Mouse (Mus musculus) myocyte (in vitro differentiated cells): ENCODE measurements around the gene Cenpm. TPM values are rescaled to one million over a fixed set of nuclear protein-coding genes. Genes with fewer than 3 reads are reported as not detected.

Source experiments
- H3K27me3 ChIP-seq: one replicate; pipeline ENCODE4 v1.6.1; 2011; ENCODE audit not compliant: control insufficient read depth, insufficient read depth, insufficient read length
- H3K36me3 ChIP-seq: one replicate; pipeline ENCODE4 v1.6.1; 2011; ENCODE audit not compliant: control insufficient read depth, insufficient read depth
- H3K4me2 ChIP-seq: one replicate; pipeline ENCODE4 v1.6.1; 2011; ENCODE audit warnings: low read depth, control low read depth
- H3K4me3 ChIP-seq: one replicate; pipeline ENCODE4 v1.5.1; 2011; ENCODE audit warnings: mild to moderate bottlenecking, control low read depth, moderate library complexity
- H3K79me2 ChIP-seq: one replicate; pipeline ENCODE4 v1.6.1; 2011; ENCODE audit not compliant: control insufficient read depth, insufficient read depth
- H3ac ChIP-seq: one replicate; pipeline ENCODE4 v1.6.1; 2011; ENCODE audit not compliant: control insufficient read depth, insufficient read length
- CEBPB ChIP-seq: IDR thresholded peaks from 2 replicates; pipeline ENCODE4 v1.6.1; 2011; ENCODE audit warnings: mild to moderate bottlenecking, moderate library complexity; ENCODE audit not compliant: poor library complexity, insufficient read depth, severe bottlenecking
- E2F4 ChIP-seq: IDR thresholded peaks from one replicate; pipeline ENCODE4 v1.6.1; 2011; ENCODE audit warnings: mild to moderate bottlenecking, control low read depth, moderate library complexity; ENCODE audit not compliant: insufficient read depth
- MAX ChIP-seq: IDR thresholded peaks from one replicate; pipeline ENCODE4 v1.6.1; 2011; ENCODE audit warnings: low read depth, mild to moderate bottlenecking, control low read depth
- MYOD1 ChIP-seq, 3 experiments: IDR thresholded peaks; one replicate each; pipeline ENCODE4 v1.6.1; 2011; ENCODE audit warnings: control low read depth in 2 of 3, low read depth in 2 of 3, mild to moderate bottlenecking in 2 of 3, moderate library complexity in 1 of 3; ENCODE audit not compliant: insufficient read length in 2 of 3, control insufficient read depth in 1 of 3
- MYOG ChIP-seq, 3 experiments: IDR thresholded peaks; one replicate each; pipeline ENCODE4 v1.6.1; 2011; ENCODE audit warnings: control low read depth in 2 of 3, low read depth in 2 of 3, mild to moderate bottlenecking in 2 of 3; ENCODE audit not compliant: insufficient read length in 2 of 3, control insufficient read depth in 1 of 3, insufficient read depth in 1 of 3
- POLR2A ChIP-seq: IDR thresholded peaks from one replicate; pipeline ENCODE4 v1.6.1; 2011; ENCODE audit warnings: low read depth, mild to moderate bottlenecking, control low read depth, moderate library complexity; ENCODE audit not compliant: insufficient read length
- POLR2AphosphoS2 ChIP-seq: IDR thresholded peaks from one replicate; pipeline ENCODE4 v1.6.1; 2011; ENCODE audit warnings: low read depth, control low read depth; ENCODE audit not compliant: insufficient read length
- REST ChIP-seq: IDR thresholded peaks from one replicate; pipeline ENCODE4 v1.6.1; 2011; ENCODE audit warnings: mild to moderate bottlenecking, control low read depth, moderate library complexity; ENCODE audit not compliant: insufficient read depth, insufficient read length
- SRF ChIP-seq: IDR thresholded peaks from one replicate; pipeline ENCODE4 v1.6.1; 2011; ENCODE audit warnings: low read depth; ENCODE audit not compliant: control insufficient read depth, insufficient read length
- TCF12 ChIP-seq: IDR thresholded peaks from one replicate; pipeline ENCODE4 v1.6.1; 2011; ENCODE audit warnings: mild to moderate bottlenecking, control low read depth; ENCODE audit not compliant: poor library complexity, insufficient read depth, severe bottlenecking
- TCF3 ChIP-seq: IDR thresholded peaks from one replicate; pipeline ENCODE4 v1.6.1; 2011; ENCODE audit warnings: low read depth, control low read depth; ENCODE audit not compliant: insufficient read length
- USF1 ChIP-seq: IDR thresholded peaks from one replicate; pipeline ENCODE4 v1.6.1; 2011; ENCODE audit warnings: low read depth, mild to moderate bottlenecking, control low read depth, moderate library complexity
- polyA plus RNA-seq: library from polyadenylated mRNA; unstranded; fragments of >200 nt; fragmentation: generic; extraction: Trizol; gene quantifications from one replicate; pipeline ENCODE4 v1.2.1, GENCODE M21; 2012; ENCODE audit warnings: missing spikeins

Cenpm gene
- polyA plus RNA-seq, 1 experiment = 28.1 TPM

GRCm38 (mm10) chr15:82235661-82236060 is 8.9 kb downstream of the Cenpm start:
- TF ChIP-seq POLR2AphosphoS2 (no peak), E2F4 (no peak), POLR2A (no peak), TCF12 (no peak), MAX (no peak), SRF (no peak), TCF3 (no peak), REST (no peak), USF1 (no peak), CEBPB (no peak), MYOD1 (IDR thresholded peaks at IDR 0.05; ENCODE audit: control insufficient read depth in 1 of 3, insufficient read length in 2 of 3, low read depth in 2 of 3) (peak in 2 of 3 experiments; percentile 51 to 66), MYOG (IDR thresholded peaks at IDR 0.05; ENCODE audit: control insufficient read depth in 1 of 3, insufficient read depth in 1 of 3, insufficient read length in 2 of 3, low read depth in 2 of 3) (peak in 1 of 3 experiments; percentile 30)
- no peak overlapping the region for H3K4me3 ChIP-seq
- no peaks in the 10 kb centered on the region for H3K27me3 ChIP-seq
- no peaks in the 10 kb centered on the region for H3K79me2 ChIP-seq
- H3K4me2 ChIP-seq = peak overlapping the region; percentile 29
- no peak overlapping the region for H3ac ChIP-seq
- no peaks in the 10 kb centered on the region for H3K36me3 ChIP-seq

GRCm38 (mm10) chr15:82232651-82233050 is 11.9 kb downstream of the Cenpm start:
- no peaks in the 10 kb centered on the region for H3K79me2 ChIP-seq
- TF ChIP-seq MYOG (IDR thresholded peaks at IDR 0.05; ENCODE audit: control insufficient read depth in 1 of 3, insufficient read depth in 1 of 3, insufficient read length in 2 of 3, low read depth in 2 of 3) = no peak
- no peak for TF ChIP-seq USF1
- no peak for TF ChIP-seq POLR2A
- TF ChIP-seq CEBPB = no peak
- no peak for TF ChIP-seq POLR2AphosphoS2
- TF ChIP-seq SRF = no peak
- no peak for TF ChIP-seq TCF12
- no peak for TF ChIP-seq E2F4
- no peak for TF ChIP-seq TCF3
- TF ChIP-seq MAX = no peak
- TF ChIP-seq MYOD1 (IDR thresholded peaks at IDR 0.05; ENCODE audit: control insufficient read depth in 1 of 3, insufficient read length in 2 of 3, low read depth in 2 of 3) = no peak
- TF ChIP-seq REST = no peak
- H3ac ChIP-seq = no peak overlapping the region
- no peak overlapping the region for H3K4me3 ChIP-seq
- no peaks in the 10 kb centered on the region for H3K36me3 ChIP-seq
- no peak overlapping the region for H3K4me2 ChIP-seq
- no peaks in the 10 kb centered on the region for H3K27me3 ChIP-seq

DNA sequence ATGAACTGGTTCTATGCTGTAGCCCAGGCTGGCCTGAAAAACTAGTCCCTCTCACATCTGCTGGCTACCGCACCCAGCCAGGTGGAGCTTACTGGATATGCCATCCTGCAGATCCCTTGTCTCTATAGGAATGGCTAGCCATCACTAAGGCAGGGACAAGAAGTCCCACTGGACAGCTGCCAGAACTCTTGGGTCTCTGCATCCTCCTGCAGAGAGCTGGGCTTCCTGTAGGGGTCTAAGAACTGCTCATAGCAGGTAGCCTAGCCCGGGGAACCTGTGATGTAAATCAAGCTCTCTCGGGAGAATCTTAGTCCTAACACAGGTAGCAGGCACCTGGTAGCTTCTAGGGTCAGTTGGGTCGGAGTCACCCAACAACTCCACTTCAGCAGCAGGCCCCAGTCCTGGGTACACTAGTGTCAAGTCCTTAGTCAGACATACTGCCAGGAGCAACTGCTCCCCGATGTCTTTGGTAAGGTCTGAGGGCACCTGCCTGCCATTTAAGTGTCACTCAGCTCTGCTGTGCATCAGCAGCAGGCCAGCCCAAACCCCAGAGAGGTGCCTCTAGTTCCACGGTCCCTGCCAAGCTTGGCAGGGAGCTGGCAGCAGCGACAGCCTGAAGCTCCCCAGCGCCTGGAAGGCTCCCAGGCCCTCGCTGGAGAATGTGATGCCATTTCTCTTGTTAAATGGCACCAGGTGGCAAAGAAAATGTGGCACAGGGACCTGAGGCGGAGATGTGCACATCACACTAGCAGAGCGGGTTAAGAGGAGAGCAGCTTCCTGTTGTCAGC is 12.8 kb downstream of the Cenpm start:
- TF ChIP-seq TCF3 (no peak), POLR2A (no peak), POLR2AphosphoS2 (peak; percentile 46)
- no peak overlapping the region for H3K4me2 ChIP-seq
- H3K79me2 ChIP-seq = no peaks in the 10 kb centered on the region
- no peaks in the 10 kb centered on the region for H3K36me3 ChIP-seq
- H3ac ChIP-seq = no peak overlapping the region
- no peak overlapping the region for H3K4me3 ChIP-seq
- H3K27me3 ChIP-seq = no peaks in the 10 kb centered on the region

GRCm38 (mm10) chr15:82231100-82231499 is 13.4 kb downstream of the Cenpm start:
- no peaks in the 10 kb centered on the region for H3K36me3 ChIP-seq
- no peaks in the 10 kb centered on the region for H3K27me3 ChIP-seq
- H3K79me2 ChIP-seq = no peaks in the 10 kb centered on the region
- no peak overlapping the region for H3ac ChIP-seq
- TF ChIP-seq POLR2A (no peak), MYOG (IDR thresholded peaks at IDR 0.05; ENCODE audit: control insufficient read depth in 1 of 3, insufficient read depth in 1 of 3, insufficient read length in 2 of 3, low read depth in 2 of 3) (no peak), SRF (no peak), CEBPB (no peak), POLR2AphosphoS2 (no peak), TCF3 (no peak), USF1 (no peak)
- no peak overlapping the region for H3K4me2 ChIP-seq
- no peak overlapping the region for H3K4me3 ChIP-seq

GRCm38 (mm10) chr15:82230098-82230611 is 14.4 kb downstream of the Cenpm start:
- no peak for TF ChIP-seq POLR2A
- no peak for TF ChIP-seq SRF
- no peak for TF ChIP-seq POLR2AphosphoS2
- TF ChIP-seq MYOG (IDR thresholded peaks at IDR 0.05; ENCODE audit: control insufficient read depth in 1 of 3, insufficient read depth in 1 of 3, insufficient read length in 2 of 3, low read depth in 2 of 3) = no peak
- TF ChIP-seq MYOD1 (IDR thresholded peaks at IDR 0.05; ENCODE audit: control insufficient read depth in 1 of 3, insufficient read length in 2 of 3, low read depth in 2 of 3) = no peak
- no peak for TF ChIP-seq E2F4
- TF ChIP-seq CEBPB = no peak
- no peak for TF ChIP-seq USF1
- no peak for TF ChIP-seq MAX
- no peak for TF ChIP-seq TCF3
- no peak for TF ChIP-seq TCF12
- no peak for TF ChIP-seq REST
- H3K79me2 ChIP-seq = no peaks in the 10 kb centered on the region
- H3K27me3 ChIP-seq = no peaks in the 10 kb centered on the region
- no peaks in the 10 kb centered on the region for H3K36me3 ChIP-seq
- no peak overlapping the region for H3K4me3 ChIP-seq
- no peak overlapping the region for H3K4me2 ChIP-seq
- no peak overlapping the region for H3ac ChIP-seq
